Mouse (Mus musculus): ENCODE data around the gene Xbp1. TPM values are rescaled to one million over a fixed set of nuclear protein-coding genes. Genes with fewer than 3 reads are reported as not detected.

Gene Xbp1
- polyA plus RNA-seq, 1 experiment = 62.4 TPM

DNA sequence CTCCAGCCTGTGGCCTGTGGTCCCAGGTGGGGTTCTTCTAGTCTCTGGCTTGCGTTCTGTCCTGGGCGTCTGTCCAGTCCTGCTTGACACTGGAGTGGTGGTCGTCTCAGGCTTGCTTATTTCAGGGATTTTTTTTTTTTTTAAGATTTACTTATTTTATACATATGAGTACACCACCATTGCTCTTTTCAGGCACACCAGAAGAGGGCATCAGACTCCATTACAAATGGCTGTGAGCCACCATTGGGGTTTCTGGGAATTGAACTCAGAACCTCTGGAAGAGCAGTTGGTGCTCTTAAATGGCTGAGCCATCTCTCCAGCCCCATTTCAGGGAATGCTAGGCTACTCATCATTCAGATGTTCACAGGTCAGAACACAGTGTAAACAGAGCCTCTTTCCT is 39.8 kb downstream of the Xbp1 start:
- no peak for TF ChIP-seq CEBPB (IDR thresholded peaks at IDR 0.05; ENCODE audit: low read depth)
- no peak for TF ChIP-seq USF1 (IDR thresholded peaks at IDR 0.05; ENCODE audit: low read depth)
- TF ChIP-seq MYOG (IDR thresholded peaks at IDR 0.05; ENCODE audit: control insufficient read depth, extremely low read depth, insufficient read length) = no peak
- no peak for TF ChIP-seq MAX (IDR thresholded peaks at IDR 0.05)
- no peak for TF ChIP-seq CTCF (IDR thresholded peaks at IDR 0.05; ENCODE audit: control insufficient read depth, insufficient read depth, insufficient read length)
- TF ChIP-seq FOSL1 (IDR thresholded peaks at IDR 0.05; ENCODE audit: insufficient read depth, low read length, poor library complexity, severe bottlenecking) = no peak
- no peak for TF ChIP-seq MYOD1 (IDR thresholded peaks at IDR 0.05; ENCODE audit: control insufficient read depth, insufficient read length, low read depth)
- H3K27me3 ChIP-seq (ENCODE audit: control insufficient read depth, insufficient read depth, insufficient read length) = no peaks in the 10 kb centered on the region
- H3K36me3 ChIP-seq (ENCODE audit: control insufficient read depth, insufficient read depth) = no peaks in the 10 kb centered on the region
- H3K79me2 ChIP-seq (ENCODE audit: control insufficient read depth, insufficient read depth) = no peaks in the 10 kb centered on the region
- H3K4me3 ChIP-seq (ENCODE audit: insufficient read depth, poor library complexity, severe bottlenecking) = no peak overlapping the region
- H3K79me3 ChIP-seq (ENCODE audit: low read depth) = no peaks in the 10 kb centered on the region
- H3ac ChIP-seq (ENCODE audit: control insufficient read depth, insufficient read length, low read depth) = no peak overlapping the region

DNA sequence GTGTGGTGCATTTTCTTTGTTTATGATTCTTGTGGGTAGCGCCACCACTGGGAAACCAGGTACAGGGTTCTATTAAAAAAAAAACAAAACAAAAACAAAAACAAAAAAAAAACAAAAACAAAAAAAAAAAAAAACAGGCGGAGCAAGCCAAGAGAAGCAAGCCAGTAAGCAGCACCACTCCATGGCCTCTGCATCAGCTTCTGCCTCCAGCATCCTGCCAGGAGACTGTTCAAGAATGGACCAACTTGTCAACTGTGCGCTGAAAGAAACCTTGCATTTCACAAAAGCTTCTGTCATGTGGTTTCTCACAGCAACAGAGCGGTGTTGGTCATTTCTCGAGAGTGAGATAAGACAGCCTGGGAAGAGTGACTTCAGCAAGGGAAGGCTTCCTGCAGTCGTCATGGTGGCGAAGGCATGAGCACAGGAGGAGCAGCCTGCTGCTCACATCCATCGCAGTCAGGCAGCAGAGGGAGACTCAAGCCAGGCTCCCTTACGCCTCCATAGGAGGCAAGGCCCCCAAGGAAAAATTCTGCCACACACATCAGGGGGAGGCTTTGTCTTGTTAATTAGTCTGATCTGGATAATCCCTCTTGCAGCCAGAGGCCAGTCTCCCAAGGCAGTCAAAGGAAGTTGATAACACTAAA is 42.3 kb downstream of the Xbp1 start:
- TF ChIP-seq USF1 (IDR thresholded peaks at IDR 0.05; ENCODE audit: low read depth) = no peak
- no peak for TF ChIP-seq CEBPB (IDR thresholded peaks at IDR 0.05; ENCODE audit: low read depth)
- no peak for TF ChIP-seq FOSL1 (IDR thresholded peaks at IDR 0.05; ENCODE audit: insufficient read depth, low read length, poor library complexity, severe bottlenecking)
- no peak for TF ChIP-seq MYOD1 (IDR thresholded peaks at IDR 0.05; ENCODE audit: control insufficient read depth, insufficient read length, low read depth)
- TF ChIP-seq MAX (IDR thresholded peaks at IDR 0.05) = no peak
- no peak for TF ChIP-seq CTCF (IDR thresholded peaks at IDR 0.05; ENCODE audit: control insufficient read depth, insufficient read depth, insufficient read length)

DNA sequence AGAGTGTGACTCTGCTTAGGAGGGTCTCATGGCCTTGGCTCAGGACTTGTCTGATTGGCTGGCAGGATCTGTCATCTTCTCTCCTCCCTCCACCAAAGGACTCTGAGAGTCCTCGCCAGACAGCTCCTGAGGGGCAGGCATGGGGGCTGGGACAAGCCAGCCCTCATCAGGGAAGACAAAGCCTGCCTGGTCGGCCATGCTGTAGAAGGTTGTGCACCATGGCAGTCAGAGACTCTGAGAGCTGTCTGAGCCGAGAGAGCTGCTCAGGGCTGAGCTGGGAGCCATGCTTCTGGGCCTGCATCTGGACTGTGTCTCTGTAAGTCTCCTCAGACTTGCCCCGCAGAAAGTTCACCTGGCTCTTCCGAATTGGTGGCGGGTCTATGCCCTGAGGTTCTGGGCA is 43.4 kb downstream of the Xbp1 start:
- H3K79me3 ChIP-seq (ENCODE audit: low read depth) = no peaks in the 10 kb centered on the region
- H3ac ChIP-seq (ENCODE audit: control insufficient read depth, insufficient read length, low read depth) = no peak overlapping the region
- H3K36me3 ChIP-seq (ENCODE audit: control insufficient read depth, insufficient read depth) = no peaks in the 10 kb centered on the region
- no peaks in the 10 kb centered on the region for H3K79me2 ChIP-seq (ENCODE audit: control insufficient read depth, insufficient read depth)
- H3K27me3 ChIP-seq (ENCODE audit: control insufficient read depth, insufficient read depth, insufficient read length) = no peaks in the 10 kb centered on the region
- no peak overlapping the region for H3K4me3 ChIP-seq (ENCODE audit: insufficient read depth, poor library complexity, severe bottlenecking)
- no peak for TF ChIP-seq CEBPB (IDR thresholded peaks at IDR 0.05; ENCODE audit: low read depth)
- TF ChIP-seq CTCF (IDR thresholded peaks at IDR 0.05; ENCODE audit: control insufficient read depth, insufficient read depth, insufficient read length) = no peak
- no peak for TF ChIP-seq FOSL1 (IDR thresholded peaks at IDR 0.05; ENCODE audit: insufficient read depth, low read length, poor library complexity, severe bottlenecking)
- TF ChIP-seq MYOG (IDR thresholded peaks at IDR 0.05; ENCODE audit: control insufficient read depth, extremely low read depth, insufficient read length) = no peak
- no peak for TF ChIP-seq USF1 (IDR thresholded peaks at IDR 0.05; ENCODE audit: low read depth)
- no peak for TF ChIP-seq MAX (IDR thresholded peaks at IDR 0.05)
- TF ChIP-seq MYOD1 (IDR thresholded peaks at IDR 0.05; ENCODE audit: control insufficient read depth, insufficient read length, low read depth) = no peak

More for the DNA sequence above, 42.3 kb downstream of the Xbp1 start:
- Histone ChIP-seq H3ac (ENCODE audit: control insufficient read depth, insufficient read length, low read depth) (no peak overlapping the region), H3K27me3 (ENCODE audit: control insufficient read depth, insufficient read depth, insufficient read length) (no peaks in the 10 kb centered on the region), H3K36me3 (ENCODE audit: control insufficient read depth, insufficient read depth) (no peaks in the 10 kb centered on the region), H3K4me3 (ENCODE audit: insufficient read depth, poor library complexity, severe bottlenecking) (no peak overlapping the region), H3K79me2 (ENCODE audit: control insufficient read depth, insufficient read depth) (no peaks in the 10 kb centered on the region), H3K79me3 (ENCODE audit: low read depth) (no peaks in the 10 kb centered on the region)

- H3K4me3 ChIP-seq (ENCODE audit: insufficient read depth, poor library complexity, severe bottlenecking) = no peak overlapping the region
- H3K79me2 ChIP-seq (ENCODE audit: control insufficient read depth, insufficient read depth) = no peaks in the 10 kb centered on the region
- peak; percentile 13 for TF ChIP-seq CEBPB (IDR thresholded peaks at IDR 0.05; ENCODE audit: low read depth)
- peak; percentile 15 for TF ChIP-seq FOSL1 (IDR thresholded peaks at IDR 0.05; ENCODE audit: insufficient read depth, low read length, poor library complexity, severe bottlenecking)
- no peak for TF ChIP-seq MYOD1 (IDR thresholded peaks at IDR 0.05; ENCODE audit: control insufficient read depth, insufficient read length, low read depth)
- no peaks in the 10 kb centered on the region for H3K27me3 ChIP-seq (ENCODE audit: control insufficient read depth, insufficient read depth, insufficient read length)
- H3K79me3 ChIP-seq (ENCODE audit: low read depth) = no peaks in the 10 kb centered on the region
- H3ac ChIP-seq (ENCODE audit: control insufficient read depth, insufficient read length, low read depth) = no peak overlapping the region
- H3K36me3 ChIP-seq (ENCODE audit: control insufficient read depth, insufficient read depth) = no peaks in the 10 kb centered on the region
Observed at GRCm38 (mm10) chr11:5565596-5565995, 45.1 kb downstream of the Xbp1 start.

GRCm38 (mm10) chr11:5566506-5566905 is 46.0 kb downstream of the Xbp1 start:
- H3K79me3 ChIP-seq (ENCODE audit: low read depth) = no peaks in the 10 kb centered on the region
- H3K36me3 ChIP-seq (ENCODE audit: control insufficient read depth, insufficient read depth) = no peaks in the 10 kb centered on the region
- no peaks in the 10 kb centered on the region for H3K27me3 ChIP-seq (ENCODE audit: control insufficient read depth, insufficient read depth, insufficient read length)
- H3ac ChIP-seq (ENCODE audit: control insufficient read depth, insufficient read length, low read depth) = no peak overlapping the region
- no peaks in the 10 kb centered on the region for H3K79me2 ChIP-seq (ENCODE audit: control insufficient read depth, insufficient read depth)
- TF ChIP-seq FOSL1 (IDR thresholded peaks at IDR 0.05; ENCODE audit: insufficient read depth, low read length, poor library complexity, severe bottlenecking) = no peak
- no peak for TF ChIP-seq MYOG (IDR thresholded peaks at IDR 0.05; ENCODE audit: control insufficient read depth, extremely low read depth, insufficient read length)
- no peak for TF ChIP-seq CEBPB (IDR thresholded peaks at IDR 0.05; ENCODE audit: low read depth)
- TF ChIP-seq CTCF (IDR thresholded peaks at IDR 0.05; ENCODE audit: control insufficient read depth, insufficient read depth, insufficient read length) = no peak
- TF ChIP-seq MYOD1 (IDR thresholded peaks at IDR 0.05; ENCODE audit: control insufficient read depth, insufficient read length, low read depth) = no peak
- TF ChIP-seq MAX (IDR thresholded peaks at IDR 0.05) = no peak
- TF ChIP-seq USF1 (IDR thresholded peaks at IDR 0.05; ENCODE audit: low read depth) = no peak
- H3K4me3 ChIP-seq (ENCODE audit: insufficient read depth, poor library complexity, severe bottlenecking) = no peak overlapping the region

DNA sequence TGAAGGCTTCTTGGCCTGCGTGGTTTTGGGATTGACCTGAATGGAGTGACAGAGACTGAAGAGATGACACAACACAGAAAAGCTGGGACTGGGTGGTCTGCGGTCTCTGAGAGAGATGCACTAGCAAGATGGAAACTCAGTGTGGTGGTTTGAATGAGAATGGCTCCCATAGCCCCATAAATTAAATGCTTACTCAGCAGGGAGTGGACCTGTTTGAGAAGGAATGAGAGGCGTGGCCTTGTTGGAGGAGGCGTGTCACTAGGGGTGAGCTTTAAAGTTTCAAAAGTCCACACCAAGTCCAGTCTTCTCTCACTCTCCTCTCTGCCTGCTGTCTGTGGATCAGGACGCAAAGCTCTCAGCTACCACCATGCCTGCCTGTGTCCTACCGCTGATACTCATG is 47.2 kb downstream of the Xbp1 start:
- H3K4me3 ChIP-seq (ENCODE audit: insufficient read depth, poor library complexity, severe bottlenecking) = no peak overlapping the region
- no peak for TF ChIP-seq CEBPB (IDR thresholded peaks at IDR 0.05; ENCODE audit: low read depth)
- TF ChIP-seq CTCF (IDR thresholded peaks at IDR 0.05; ENCODE audit: control insufficient read depth, insufficient read depth, insufficient read length) = no peak
- TF ChIP-seq MYOD1 (IDR thresholded peaks at IDR 0.05; ENCODE audit: control insufficient read depth, insufficient read length, low read depth) = no peak
- no peak for TF ChIP-seq FOSL1 (IDR thresholded peaks at IDR 0.05; ENCODE audit: insufficient read depth, low read length, poor library complexity, severe bottlenecking)
- TF ChIP-seq MAX (IDR thresholded peaks at IDR 0.05) = no peak
- TF ChIP-seq MYOG (IDR thresholded peaks at IDR 0.05; ENCODE audit: control insufficient read depth, extremely low read depth, insufficient read length) = no peak
- no peak for TF ChIP-seq USF1 (IDR thresholded peaks at IDR 0.05; ENCODE audit: low read depth)
- no peaks in the 10 kb centered on the region for H3K79me2 ChIP-seq (ENCODE audit: control insufficient read depth, insufficient read depth)
- no peaks in the 10 kb centered on the region for H3K36me3 ChIP-seq (ENCODE audit: control insufficient read depth, insufficient read depth)
- H3K27me3 ChIP-seq (ENCODE audit: control insufficient read depth, insufficient read depth, insufficient read length) = no peaks in the 10 kb centered on the region
- no peak overlapping the region for H3ac ChIP-seq (ENCODE audit: control insufficient read depth, insufficient read length, low read depth)
- H3K79me3 ChIP-seq (ENCODE audit: low read depth) = no peaks in the 10 kb centered on the region
